Mouse (Mus musculus) testis, adult 2 months (tissue): ENCODE measurements around the gene Gpr26.

Experiments
- CTCF ChIP-seq: fragments of 200-500 bp; IDR thresholded peaks from 2 replicates; pipeline ENCODE4 v1.5.1; 2012; ENCODE audit warnings: low read depth, mild to moderate bottlenecking, inconsistent platforms, low read length, moderate library complexity; ENCODE audit not compliant: control insufficient read depth, insufficient read depth, insufficient replicate concordance
- POLR2A ChIP-seq: fragments of 200-500 bp; IDR thresholded peaks from 2 replicates; pipeline ENCODE4 v1.6.1; 2012; ENCODE audit warnings: low read depth, mild to moderate bottlenecking, inconsistent platforms, low read length, moderate library complexity; ENCODE audit not compliant: control insufficient read depth

- TF ChIP-seq POLR2A = no peak
- TF ChIP-seq CTCF = no peak
These were observed 4.0 kb downstream of the Gpr26 start for GRCm38 (mm10) chr7:131970255-131970654.
